8 mouse cellular contexts compared by ENCODE assay signal in genomic region chr10:57000892-57001722, GRCm38 (mm10).
DNase-seq lines count a peak whose midpoint lies in the region; ATAC-seq lines count a peak whose summit lies in the region.

No protein-coding gene starts in this region.

- H3K27ac ChIP-seq in heart, embryonic 11.5 days (ENCODE audit: low read depth, low read length), result no peak overlapping the region
- H3K27ac ChIP-seq in limb, embryonic 12.5 days, result no peak overlapping the region
- H3K27ac ChIP-seq in stomach, embryonic 16.5 days (ENCODE audit: low read length), result no peak overlapping the region

- peak overlapping the region; percentile 40 for H3K4me2 ChIP-seq in heart, embryonic 11.5 days
- H3K4me2 ChIP-seq in limb, embryonic 12.5 days, result peak overlapping the region; percentile 18; the same call in 1 of the 2 replicates
- peak overlapping the region; percentile 46 for H3K4me2 ChIP-seq in stomach, embryonic 16.5 days (ENCODE audit: low read depth, low read length)

- ATAC-seq in heart, embryonic 11.5 days (replicated peaks; ENCODE audit: insufficient number of reproducible peaks, low FRiP score, low TSS enrichment), result no peak; the same call in 1 of the 2 replicates
- peak; percentile 47; the same call in 1 of the 2 replicates for ATAC-seq in limb, embryonic 12.5 days (ENCODE audit: insufficient number of reproducible peaks, insufficient read depth, low FRiP score, low TSS enrichment, low read depth)
- peak; percentile 61; the same call in 1 of the 2 replicates for ATAC-seq in monocyte, adult 5-6 weeks (replicated peaks; ENCODE audit: insufficient number of reproducible peaks, low FRiP score, low TSS enrichment, poor library complexity, severe bottlenecking)
- no peak for ATAC-seq in stomach, embryonic 16.5 days (ENCODE audit: insufficient read depth, low FRiP score)

- no peak overlapping the region for H3K4me3 ChIP-seq in heart, embryonic 11.5 days (ENCODE audit: low read depth, low read length)
- H3K4me3 ChIP-seq in limb, embryonic 12.5 days (replicated peaks), result no peak overlapping the region
- H3K4me3 ChIP-seq in stomach, embryonic 16.5 days (replicated peaks; ENCODE audit: low read length), result 0 out of 2 replicates have a peak overlapping the region, but pooled peaks have one; percentile 13

- H3K4me1 ChIP-seq in heart, embryonic 11.5 days (ENCODE audit: control insufficient read depth, insufficient read depth, low read length), result no peaks in the 10 kb centered on the region
- H3K4me1 ChIP-seq in limb, embryonic 12.5 days (replicated peaks), result no peaks in the 10 kb centered on the region
- H3K4me1 ChIP-seq in stomach, embryonic 16.5 days (ENCODE audit: control insufficient read depth, insufficient read depth, low read length), result no peaks in the 10 kb centered on the region

- DNase-seq in A20 (ENCODE audit: low read depth, low spot score), result peak; percentile 76
- peak; percentile 9 for DNase-seq in adrenal gland, adult 8-10 months
- DNase-seq in embryo, embryonic 9.5 days (ENCODE audit: extremely low spot score), result peak; percentile 72
- peak; percentile 63 for DNase-seq in kidney, adult 9 months

- H3K27me3 ChIP-seq in heart, embryonic 11.5 days (ENCODE audit: control insufficient read depth, insufficient read depth, low read length), result no peaks in the 10 kb centered on the region
- H3K27me3 ChIP-seq in limb, embryonic 12.5 days, result no peaks in the 10 kb centered on the region
- no peaks in the 10 kb centered on the region for H3K27me3 ChIP-seq in stomach, embryonic 16.5 days (ENCODE audit: control insufficient read depth, insufficient read depth, low read length)

- no peaks in the 10 kb centered on the region for H3K36me3 ChIP-seq in heart, embryonic 11.5 days (ENCODE audit: control insufficient read depth, insufficient read depth, low read length)
- no peaks in the 10 kb centered on the region for H3K36me3 ChIP-seq in limb, embryonic 12.5 days
- H3K36me3 ChIP-seq in stomach, embryonic 16.5 days (ENCODE audit: control insufficient read depth, insufficient read depth, low read length), result no peaks in the 10 kb centered on the region

- H3K9ac ChIP-seq in heart, embryonic 11.5 days (ENCODE audit: low read depth, low read length), result no peak overlapping the region
- H3K9ac ChIP-seq in limb, embryonic 12.5 days (replicated peaks), result no peak overlapping the region
- H3K9ac ChIP-seq in stomach, embryonic 16.5 days (ENCODE audit: low read length), result no peak overlapping the region

- H3K9me3 ChIP-seq in heart, embryonic 11.5 days (replicated peaks; ENCODE audit: control insufficient read depth, low read length), result no peaks in the 10 kb centered on the region
- H3K9me3 ChIP-seq in limb, embryonic 12.5 days, result no peaks in the 10 kb centered on the region
- no peaks in the 10 kb centered on the region for H3K9me3 ChIP-seq in stomach, embryonic 16.5 days (replicated peaks; ENCODE audit: control insufficient read depth, low read length)

- WGBS in heart, embryonic 11.5 days (ENCODE audit: insufficient replicate concordance), result 27% methylated on average over 16 of the region's 16 CpGs
- WGBS in limb, embryonic 12.5 days, result 25% methylated on average over 16 of the region's 16 CpGs
- 27% methylated on average over 16 of the region's 16 CpGs for WGBS in stomach, embryonic 16.5 days

Comparison
In these comparisons a context has a peak if more than half of its experiments do, and no peak if none do; other contexts are left out.
1. DNase-seq: peak in every context shown above with its lines; median percentile 76 in A20; 72 in embryo, embryonic 9.5 days; 63 in kidney, adult 9 months; 9 in adrenal gland, adult 8-10 months.
2. ATAC-seq: peak in limb, embryonic 12.5 days (single experiment) and monocyte, adult 5-6 weeks (single experiment); none in heart, embryonic 11.5 days (single experiment) and stomach, embryonic 16.5 days (single experiment).
3. Peak in every context shown above with its lines, with median percentiles within 50 percentile points of each other: H3K4me2 ChIP-seq.